Mouse (Mus musculus) liver, adult 2 months (tissue): ENCODE measurements around the gene Trak2. TPM values are rescaled to one million over a fixed set of nuclear protein-coding genes. Genes with fewer than 3 reads are reported as not detected.
"Not testable (repeated sequence)": the region's sequence is repeated elsewhere in the genome, so short reads cannot be mapped to it uniquely, and the experiment has no call there.

Experiments
- DNase-seq: peaks from one replicate; pipeline ENCODE4 v3.0.0-alpha.2; 2011; ENCODE audit warnings: low read depth, low spot score; ENCODE audit errors: extremely low read depth
- H3K27ac ChIP-seq: fragments of 200-500 bp; replicated peaks from 2 replicates; pipeline ENCODE4 v1.5.1; 2012; ENCODE audit warnings: low read depth, mild to moderate bottlenecking, control low read depth, inconsistent platforms, low read length; ENCODE audit not compliant: insufficient read depth
- H3K27me3 ChIP-seq: fragments of 200-500 bp; 2 replicates; pipeline ENCODE4 v1.6.1; 2012; ENCODE audit warnings: mild to moderate bottlenecking, moderate library complexity, low read length, inconsistent platforms; ENCODE audit not compliant: control insufficient read depth, insufficient read depth
- H3K36me3 ChIP-seq: fragments of 200-500 bp; 2 replicates; pipeline ENCODE4 v1.6.1; 2012; ENCODE audit warnings: low read length, inconsistent platforms; ENCODE audit not compliant: control insufficient read depth, insufficient read depth
- H3K4me1 ChIP-seq: fragments of 200-500 bp; 2 replicates; pipeline ENCODE4 v1.6.1; 2011; ENCODE audit warnings: low read length; ENCODE audit not compliant: control insufficient read depth, insufficient read depth
- H3K4me3 ChIP-seq: fragments of 200-500 bp; 2 replicates; pipeline ENCODE4 v1.5.1; 2011; ENCODE audit warnings: low read depth, mild to moderate bottlenecking, control low read depth, low read length, moderate library complexity; ENCODE audit not compliant: insufficient read depth
- H3K79me2 ChIP-seq: fragments of 200-500 bp; 2 replicates; pipeline ENCODE4 v1.6.1; 2012; ENCODE audit warnings: inconsistent platforms, mild to moderate bottlenecking, low read length, moderate library complexity; ENCODE audit not compliant: control insufficient read depth, insufficient read depth
- H3K9ac ChIP-seq: fragments of 200-500 bp; 2 replicates; pipeline ENCODE4 v1.6.1; 2012; ENCODE audit warnings: low read depth, mild to moderate bottlenecking, control low read depth, inconsistent platforms, low read length
- CTCF ChIP-seq: fragments of 200-500 bp; IDR thresholded peaks from 2 replicates; pipeline ENCODE4 v1.5.1; 2011; ENCODE audit warnings: low read depth, low read length, control low read depth
- POLR2A ChIP-seq: fragments of 200-500 bp; IDR thresholded peaks from 2 replicates; pipeline ENCODE4 v1.6.1; 2011; ENCODE audit warnings: low read length, control low read depth; ENCODE audit not compliant: insufficient read depth; ENCODE audit errors: extremely low read depth
- WGBS: fragments of 180-500 bp; shearing (Covaris S2); methylation state at CpG from one replicate; pipeline ENCODE4 v1.1.7; 2018; 5-methylcytosine and 5-hydroxymethylcytosine counted together
- polyA plus RNA-seq: library from polyadenylated mRNA; depleted of rRNA; stranded (reverse); fragments of >200 nt; gene quantifications from 2 replicates; pipeline ENCODE4 v1.2.3, GENCODE M21; 2012
- total RNA-seq: library from RNA; depleted of rRNA; stranded (reverse); fragments of >200 nt; gene quantifications from 2 replicates; pipeline ENCODE4 v1.2.3, GENCODE M21; 2014

The Trak2 gene
- total and polyA plus RNA-seq, 2 experiments: 8.6 to 9.7 TPM

- Histone ChIP-seq H3K4me1 (peaks cover 16% of the 10 kb centered on the region), H3K36me3 (no peaks in the 10 kb centered on the region), H3K79me2 (peaks cover 19% of the 10 kb centered on the region; the same call in 1 of the 2 replicates), H3K27ac (no peak overlapping the region), H3K9ac (no peak overlapping the region), H3K27me3 (no peaks in the 10 kb centered on the region), H3K4me3 (no peak overlapping the region)
- DNase-seq: no peak
- no peak for TF ChIP-seq CTCF
- TF ChIP-seq POLR2A: no peak
Observed at GRCm38 (mm10) chr1:58962865-58963264, 10.4 kb downstream of the Trak2 start.

- Histone ChIP-seq H3K36me3 (no peaks in the 10 kb centered on the region), H3K79me2 (peaks cover 19% of the 10 kb centered on the region; the same call in 1 of the 2 replicates), H3K4me3 (no peak overlapping the region), H3K27ac (no peak overlapping the region), H3K9ac (no peak overlapping the region), H3K4me1 (peaks cover 17% of the 10 kb centered on the region), H3K27me3 (no peaks in the 10 kb centered on the region)
- WGBS: 59% methylated on average over 5 of the region's 5 CpGs
- no peak for DNase-seq
- TF ChIP-seq CTCF: no peak
- TF ChIP-seq POLR2A: no peak
Observed at GRCm38 (mm10) chr1:58962418-58962817, 10.8 kb downstream of the Trak2 start.

GRCm38 (mm10) chr1:58961152-58961893, 11.9 kb downstream of the Trak2 start:
- Histone ChIP-seq H3K9ac (no peak overlapping the region), H3K27me3 (no peaks in the 10 kb centered on the region), H3K79me2 (peaks cover 15% of the 10 kb centered on the region; the same call in 1 of the 2 replicates), H3K4me3 (no peak overlapping the region), H3K4me1 (peaks cover 22% of the 10 kb centered on the region), H3K36me3 (no peaks in the 10 kb centered on the region), H3K27ac (peak overlapping the region; percentile 23; the same call in 1 of the 2 replicates)
- no peak for TF ChIP-seq POLR2A
- no peak for TF ChIP-seq CTCF
- 34% methylated on average over 12 of the region's 12 CpGs for WGBS
- peak; percentile 64 for DNase-seq

GRCm38 (mm10) chr1:58959682-58960081, 13.5 kb downstream of the Trak2 start:
- H3K27ac ChIP-seq: no peak overlapping the region
- H3K9ac ChIP-seq: no peak overlapping the region
- WGBS: 88% methylated on average over 2 of the region's 2 CpGs
- no peak overlapping the region for H3K4me3 ChIP-seq
- TF ChIP-seq CTCF (no peak), POLR2A (no peak)
- H3K4me1 ChIP-seq: peaks cover 22% of the 10 kb centered on the region
- no peak for DNase-seq
- no peaks in the 10 kb centered on the region for H3K36me3 ChIP-seq
- H3K27me3 ChIP-seq: no peaks in the 10 kb centered on the region
- peaks cover 16% of the 10 kb centered on the region; the same call in 1 of the 2 replicates for H3K79me2 ChIP-seq

GRCm38 (mm10) chr1:58958789-58959526, 14.3 kb downstream of the Trak2 start:
- WGBS: 48% methylated on average over 16 of the region's 16 CpGs
- H3K79me2 ChIP-seq: peaks cover 16% of the 10 kb centered on the region; the same call in 1 of the 2 replicates
- H3K9ac ChIP-seq, H3K4me3 ChIP-seq, H3K36me3 ChIP-seq, H3K27ac ChIP-seq, DNase-seq, H3K27me3 ChIP-seq: not testable (repeated sequence)
- H3K4me1 ChIP-seq: peaks cover 22% of the 10 kb centered on the region
